Mouse (Mus musculus): ENCODE measurements around the gene Ccdc6. TPM values are rescaled to one million over a fixed set of nuclear protein-coding genes. Genes with fewer than 3 reads are reported as not detected.
A peak's percentile ranks its signal among the peaks of the same experiment; 100 is the strongest.

Ccdc6 gene
- total RNA-seq, 2 experiments from 2014 or later: 94.2 to 115 TPM

- no peak for DNase-seq
- Histone ChIP-seq H3K4me3 (peak overlapping the region; percentile 46; the same call in 1 of the 2 replicates), H3K27ac (peak overlapping the region; percentile 72)
- no peak for TF ChIP-seq CTCF (IDR thresholded peaks at IDR 0.05)
- intact Hi-C loops (cut with DNase I): no loop called here
Observed at GRCm38 (mm10) chr10:70121406-70121695, 24.4 kb downstream of the Ccdc6 start.

GRCm38 (mm10) chr10:70123454-70123853 is 26.5 kb downstream of the Ccdc6 start:
- intact Hi-C loops (cut with DNase I): no loop called here
- no peak for TF ChIP-seq CTCF (IDR thresholded peaks at IDR 0.05)
- Histone ChIP-seq H3K27ac (no peak overlapping the region), H3K4me3 (no peak overlapping the region)
- no peak for DNase-seq

- intact Hi-C loops (cut with DNase I): no loop called here
- peak overlapping the region; percentile 16; the same call in 1 of the 2 replicates for H3K27ac ChIP-seq
- DNase-seq: no peak
- no peak for TF ChIP-seq CTCF (IDR thresholded peaks at IDR 0.05)
- no peak overlapping the region for H3K4me3 ChIP-seq
Observed at GRCm38 (mm10) chr10:70125491-70125890, 28.6 kb downstream of the Ccdc6 start.

- intact Hi-C loops (cut with DNase I): no loop called here
- no peak for TF ChIP-seq CTCF (IDR thresholded peaks at IDR 0.05)
- Histone ChIP-seq H3K27ac (no peak overlapping the region), H3K4me3 (no peak overlapping the region)
- DNase-seq: no peak
Observed at GRCm38 (mm10) chr10:70127273-70127672, 30.4 kb downstream of the Ccdc6 start.

- intact Hi-C loops (cut with DNase I): no loop called here
- DNase-seq: no peak
Observed at GRCm38 (mm10) chr10:70128408-70128807, 31.5 kb downstream of the Ccdc6 start.

GRCm38 (mm10) chr10:70132087-70132560 is 35.2 kb downstream of the Ccdc6 start:
- no peak overlapping the region for H3K4me3 ChIP-seq
- no peak for DNase-seq
- H3K27ac ChIP-seq: peak overlapping the region; percentile 62
- no peak for TF ChIP-seq CTCF (IDR thresholded peaks at IDR 0.05)
- intact Hi-C loops (cut with DNase I): no loop called here

More at GRCm38 (mm10) chr10:70128408-70128807, 31.5 kb downstream of the Ccdc6 start:
- TF ChIP-seq CTCF (IDR thresholded peaks at IDR 0.05): no peak
- H3K27ac ChIP-seq: no peak overlapping the region
- no peak overlapping the region for H3K4me3 ChIP-seq

- TF ChIP-seq CTCF (IDR thresholded peaks at IDR 0.05): no peak
- no peak for DNase-seq
- no peak overlapping the region for H3K4me3 ChIP-seq
- H3K27ac ChIP-seq: peak overlapping the region; percentile 46; the same call in 1 of the 2 replicates
- intact Hi-C loops (cut with DNase I): no loop called here
Observed at GRCm38 (mm10) chr10:70132714-70133113, 35.8 kb downstream of the Ccdc6 start.

- peak overlapping the region; percentile 46; the same call in 1 of the 2 replicates for H3K27ac ChIP-seq
- H3K4me3 ChIP-seq: no peak overlapping the region
- DNase-seq: no peak
- TF ChIP-seq CTCF (IDR thresholded peaks at IDR 0.05): no peak
- intact Hi-C loops (cut with DNase I): no loop called here
Observed at GRCm38 (mm10) chr10:70133188-70133587, 36.3 kb downstream of the Ccdc6 start.

- Histone ChIP-seq H3K4me3 (no peak overlapping the region), H3K27ac (no peak overlapping the region)
- TF ChIP-seq CTCF (IDR thresholded peaks at IDR 0.05): peak; percentile 68
- intact Hi-C loops (cut with DNase I): no loop called here
- peak; percentile 59 for DNase-seq
Observed at GRCm38 (mm10) chr10:70135680-70136079, 38.8 kb downstream of the Ccdc6 start.

GRCm38 (mm10) chr10:70137652-70138051 is 40.7 kb downstream of the Ccdc6 start:
- Histone ChIP-seq H3K4me3 (no peak overlapping the region), H3K27ac (no peak overlapping the region)
- TF ChIP-seq CTCF (IDR thresholded peaks at IDR 0.05): peak; percentile 32; the same call in 1 of the 2 replicates
- DNase-seq: no peak
- intact Hi-C loops (cut with DNase I): no loop called here

- Histone ChIP-seq H3K4me3 (no peak overlapping the region), H3K27ac (peak overlapping the region; percentile 35; the same call in 1 of the 2 replicates)
- TF ChIP-seq CTCF (IDR thresholded peaks at IDR 0.05): no peak
- DNase-seq: no peak
- intact Hi-C loops (cut with DNase I): no loop called here
Observed at GRCm38 (mm10) chr10:70138150-70138549, 41.2 kb downstream of the Ccdc6 start.

- no peak for TF ChIP-seq CTCF (IDR thresholded peaks at IDR 0.05)
- intact Hi-C loops (cut with DNase I): no loop called here
- Histone ChIP-seq H3K4me3 (no peak overlapping the region), H3K27ac (no peak overlapping the region)
- no peak for DNase-seq
Observed at GRCm38 (mm10) chr10:70139368-70139767, 42.4 kb downstream of the Ccdc6 start.

- intact Hi-C loops (cut with DNase I): no loop called here
- H3K27ac ChIP-seq: no peak overlapping the region
- H3K4me3 ChIP-seq: no peak overlapping the region
- TF ChIP-seq CTCF (IDR thresholded peaks at IDR 0.05): no peak
- DNase-seq: no peak
Observed at GRCm38 (mm10) chr10:70140414-70140813, 43.5 kb downstream of the Ccdc6 start.

GRCm38 (mm10) chr10:70142623-70143022 is 45.7 kb downstream of the Ccdc6 start:
- no peak for DNase-seq
- TF ChIP-seq CTCF (IDR thresholded peaks at IDR 0.05): no peak
- Histone ChIP-seq H3K4me3 (no peak overlapping the region), H3K27ac (no peak overlapping the region)
- intact Hi-C loops (cut with DNase I): no loop called here
